Mouse (Mus musculus): ENCODE results near the gene Hspa1a. TPM values are rescaled to one million over a fixed set of nuclear protein-coding genes. Genes with fewer than 3 reads are reported as not detected.
"Not testable (repeated sequence)": the region's sequence is repeated elsewhere in the genome, so short reads cannot be mapped to it uniquely, and the experiment has no call there.

Hspa1a gene
- total RNA-seq, 4 experiments from 2014 or later = 11.9 to 17.5 (median 13.7) TPM

GRCm38 (mm10) chr17:34949553-34949969, 22.4 kb downstream of the Hspa1a start:
- DNase-seq (ENCODE audit: low spot score in 2 of 2) = no peak

GRCm38 (mm10) chr17:34948721-34949552, 23.0 kb downstream of the Hspa1a start:
- not testable (repeated sequence) for DNase-seq (ENCODE audit: low spot score in 2 of 2)

- no peak for DNase-seq (ENCODE audit: low spot score in 2 of 2)
These were observed 24.4 kb downstream of the Hspa1a start for GRCm38 (mm10) chr17:34947606-34948005.

- no peak for DNase-seq (ENCODE audit: low spot score in 2 of 2)
These were observed 25.3 kb downstream of the Hspa1a start for GRCm38 (mm10) chr17:34946486-34947140.

- no peak for DNase-seq (ENCODE audit: low spot score in 2 of 2)
These were observed 27.6 kb downstream of the Hspa1a start for GRCm38 (mm10) chr17:34944362-34944761.

- DNase-seq (ENCODE audit: low spot score in 2 of 2) = no peak
These were observed 28.7 kb downstream of the Hspa1a start for GRCm38 (mm10) chr17:34943128-34943815.

GRCm38 (mm10) chr17:34941344-34942041, 30.5 kb downstream of the Hspa1a start:
- DNase-seq (ENCODE audit: low spot score in 2 of 2) = no peak

GRCm38 (mm10) chr17:34937960-34938505, 33.9 kb downstream of the Hspa1a start:
- no peak for DNase-seq (ENCODE audit: low spot score in 2 of 2)

- DNase-seq (ENCODE audit: low spot score in 2 of 2) = no peak
These were observed 37.1 kb downstream of the Hspa1a start for GRCm38 (mm10) chr17:34934830-34935229.

- peak in 1 of 2 experiments; percentile 38 for DNase-seq (ENCODE audit: low spot score in 2 of 2)
These were observed 37.9 kb downstream of the Hspa1a start for GRCm38 (mm10) chr17:34934031-34934430.

- no peak for DNase-seq (ENCODE audit: low spot score in 2 of 2)
These were observed 39.7 kb downstream of the Hspa1a start for GRCm38 (mm10) chr17:34932287-34932686.

GRCm38 (mm10) chr17:34931735-34932098, 40.2 kb downstream of the Hspa1a start:
- peak; percentile 44 to 46 for DNase-seq (ENCODE audit: low spot score in 2 of 2)

- DNase-seq (ENCODE audit: low spot score in 2 of 2) = peak; percentile 91 to 98
These were observed 40.8 kb downstream of the Hspa1a start, which contains the start of gene Neu1 for GRCm38 (mm10) chr17:34931061-34931734. Gene Neu1 (plus strand): TSS chr17:34931253.

GRCm38 (mm10) chr17:34928841-34929240, 43.1 kb downstream of the Hspa1a start:
- DNase-seq (ENCODE audit: low spot score in 2 of 2) = no peak

GRCm38 (mm10) chr17:34927306-34928019, 44.5 kb downstream of the Hspa1a start:
- peak in 1 of 2 experiments; percentile 43 for DNase-seq (ENCODE audit: low spot score in 2 of 2)

GRCm38 (mm10) chr17:34924258-34924657, 47.7 kb downstream of the Hspa1a start:
- no peak for DNase-seq (ENCODE audit: low spot score in 2 of 2)

GRCm38 (mm10) chr17:34922939-34923338, 49.0 kb downstream of the Hspa1a start:
- DNase-seq (ENCODE audit: low spot score in 2 of 2) = no peak

Data from left cerebral cortex, adult 8-10 months (tissue).